Mouse (Mus musculus): ENCODE results near the gene Hapln4.

Hapln4 gene

DNA sequence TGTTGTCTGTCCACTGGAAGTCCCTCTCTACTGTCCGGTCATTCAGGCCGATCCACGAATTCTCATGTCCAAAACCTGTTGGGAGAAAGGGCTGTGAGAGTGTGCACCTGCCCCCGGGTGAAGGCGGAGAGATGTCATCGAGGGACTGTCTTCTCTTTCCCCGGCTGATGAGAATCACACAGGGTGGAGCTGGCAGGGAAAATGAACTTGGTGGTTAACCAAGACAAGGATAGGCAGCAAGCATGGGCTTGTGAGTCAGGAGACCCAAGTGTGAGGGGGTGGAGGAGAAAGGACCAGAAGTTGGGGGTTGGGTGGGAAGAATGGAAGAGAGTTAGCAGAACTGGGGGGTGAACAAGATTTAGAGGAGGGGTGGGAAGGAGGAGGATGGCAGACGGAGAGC lies 17.0 kb downstream of the Hapln4 start:
- no peak for DNase-seq (ENCODE audit: low spot score)

GRCm38 (mm10) chr8:70104506-70104905 lies 21.2 kb downstream of the Hapln4 start:
- DNase-seq (ENCODE audit: low spot score): peak; percentile 58

DNA sequence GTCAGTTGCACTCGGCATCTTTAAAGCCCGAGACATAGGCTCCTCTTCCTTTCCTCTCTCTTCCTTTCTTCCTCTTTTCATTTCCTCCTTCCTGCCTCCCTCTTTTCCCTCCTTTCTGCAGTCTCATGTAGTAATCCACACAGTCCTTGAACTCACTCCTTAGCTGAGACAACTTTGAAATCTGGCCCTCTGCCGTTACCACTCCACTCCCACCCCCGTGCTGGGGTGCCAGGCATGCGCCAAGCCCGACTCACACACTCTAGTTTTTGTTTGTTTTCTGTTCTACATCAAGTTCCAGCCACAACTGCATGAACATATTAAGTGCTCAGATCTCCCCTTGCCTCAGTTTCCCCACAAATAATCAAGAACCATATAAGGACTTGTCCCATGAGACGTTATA lies 21.7 kb downstream of the Hapln4 start:
- no peak for DNase-seq (ENCODE audit: low spot score)

DNA sequence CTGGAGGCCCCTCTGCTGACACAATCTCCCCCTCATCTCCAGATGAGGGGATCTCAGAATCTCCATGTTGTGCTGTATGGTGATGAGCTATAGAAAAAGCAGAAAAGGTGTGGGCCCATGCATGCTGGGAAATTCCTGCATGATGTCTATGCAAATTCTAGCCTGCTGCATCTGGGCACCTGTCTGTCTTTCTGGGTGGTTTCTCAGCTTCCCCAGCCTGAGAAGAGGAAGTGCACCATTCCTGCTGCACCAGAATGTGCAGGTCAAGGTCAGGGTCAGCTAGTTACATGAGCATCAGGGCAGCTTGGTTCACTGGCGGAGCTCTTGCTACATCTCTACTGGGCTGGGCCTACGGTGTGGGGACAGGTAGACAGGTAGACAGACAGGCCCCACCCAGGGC lies 27.2 kb downstream of the Hapln4 start:
- no peak for DNase-seq (ENCODE audit: low spot score)

DNA sequence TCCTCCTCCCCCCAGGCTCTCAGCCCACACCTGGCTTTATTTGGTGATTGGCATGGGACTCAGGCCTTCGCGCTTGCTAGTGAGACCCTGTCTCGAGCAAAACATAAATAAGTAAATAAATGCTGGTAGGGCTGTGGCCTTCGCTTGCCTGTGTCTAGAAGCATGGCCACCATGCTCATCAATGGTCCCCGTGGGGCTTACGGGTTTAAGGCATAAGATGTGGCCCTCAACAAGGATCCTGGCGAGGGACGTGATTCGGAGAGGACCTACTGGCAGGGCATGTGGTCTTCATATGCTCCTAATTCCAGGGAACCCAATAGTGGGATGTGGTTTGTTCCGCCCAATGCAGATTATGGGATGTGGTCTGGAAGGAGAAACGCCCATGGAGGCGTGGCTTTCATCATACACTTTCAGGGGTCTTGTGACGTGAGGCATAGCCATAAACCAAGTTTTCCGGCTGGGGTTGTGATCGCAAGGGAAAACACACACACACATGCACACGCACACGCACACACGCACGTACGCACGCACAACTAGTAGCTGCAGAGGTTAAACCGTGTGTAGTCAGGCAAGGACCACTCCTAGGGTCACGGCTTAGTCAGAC lies 28.0 kb downstream of the Hapln4 start:
- no peak for DNase-seq (ENCODE audit: low spot score)

GRCm38 (mm10) chr8:70112401-70113016 lies 29.3 kb downstream of the Hapln4 start:
- DNase-seq (ENCODE audit: low spot score): no peak

- no peak for DNase-seq (ENCODE audit: low spot score)
Observed at GRCm38 (mm10) chr8:70114488-70114887, 31.2 kb downstream of the Hapln4 start.

GRCm38 (mm10) chr8:70114892-70115291 lies 31.6 kb downstream of the Hapln4 start:
- peak; percentile 75 for DNase-seq (ENCODE audit: low spot score)

- DNase-seq (ENCODE audit: low spot score): peak; percentile 87
Observed at GRCm38 (mm10) chr8:70117611-70118010, 34.4 kb downstream of the Hapln4 start.

GRCm38 (mm10) chr8:70118726-70119700 lies 35.8 kb downstream of the Hapln4 start:
- DNase-seq (ENCODE audit: low spot score): no peak

DNA sequence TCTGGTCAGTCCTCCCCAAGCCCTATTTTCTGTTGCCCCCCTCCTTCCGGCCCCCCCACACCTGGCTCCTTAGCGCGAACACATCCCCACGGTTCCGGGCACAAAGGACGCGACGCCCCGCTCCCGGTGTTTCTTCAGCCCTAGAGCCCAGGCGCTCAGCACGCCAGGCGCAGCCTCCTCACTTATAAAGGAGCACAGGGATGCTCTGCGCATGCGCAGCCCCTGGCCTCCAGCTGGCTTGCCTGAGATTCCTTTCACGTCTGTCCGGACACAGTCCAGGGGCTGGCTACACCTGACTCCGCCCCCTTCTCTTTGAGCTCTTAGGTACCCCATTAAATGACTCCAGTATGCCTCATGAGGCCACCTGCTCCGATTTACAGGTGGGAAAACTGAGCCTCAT lies 37.4 kb downstream of the Hapln4 start, which contains the start of gene Ncan:
Gene Ncan, minus strand, starts transcription at position 207 of the 400 bp plus-strand sequence.
- DNase-seq (ENCODE audit: low spot score): no peak

GRCm38 (mm10) chr8:70122863-70123262 lies 39.6 kb downstream of the Hapln4 start:
- DNase-seq (ENCODE audit: low spot score): no peak

DNA sequence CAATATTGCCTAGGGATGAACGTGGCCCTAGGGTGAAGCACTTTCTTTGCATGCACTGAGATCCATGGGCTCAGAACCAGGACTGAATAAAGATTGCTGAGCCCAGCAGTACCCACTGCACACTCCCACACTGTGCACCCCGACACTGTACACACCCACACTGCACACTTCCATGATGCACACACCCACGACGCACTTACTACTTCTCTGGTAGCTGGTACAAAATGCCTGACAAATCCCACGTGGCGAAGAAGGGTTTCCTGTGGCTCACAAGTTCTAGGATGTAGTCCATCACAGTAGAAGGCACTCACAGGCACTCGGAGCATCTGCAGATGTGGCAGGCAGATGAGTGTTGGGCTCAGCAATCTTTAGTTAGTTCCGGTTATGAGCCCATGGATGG lies 41.7 kb downstream of the Hapln4 start:
- no peak for DNase-seq (ENCODE audit: low spot score)

DNA sequence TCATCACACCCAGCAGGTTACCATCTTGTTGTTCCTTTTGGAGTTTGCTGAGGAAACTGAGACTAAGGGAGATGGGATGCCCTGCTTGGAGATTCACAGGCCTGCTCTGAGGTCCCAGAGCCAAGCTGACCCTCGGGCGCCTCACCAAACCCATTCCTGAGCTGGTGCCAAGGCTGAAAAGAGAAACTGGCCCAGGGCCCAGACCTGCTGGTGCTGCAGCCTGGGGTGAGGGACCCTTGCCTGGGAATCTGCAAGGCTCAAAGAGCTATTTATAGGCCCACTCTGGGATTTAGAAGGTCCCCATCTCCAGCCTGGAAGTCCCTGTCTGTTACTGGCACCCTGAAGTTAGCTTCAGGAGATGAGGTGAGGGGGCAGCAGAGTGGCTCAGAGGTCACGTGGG lies 45.2 kb downstream of the Hapln4 start:
- DNase-seq (ENCODE audit: low spot score): peak; percentile 79

DNA sequence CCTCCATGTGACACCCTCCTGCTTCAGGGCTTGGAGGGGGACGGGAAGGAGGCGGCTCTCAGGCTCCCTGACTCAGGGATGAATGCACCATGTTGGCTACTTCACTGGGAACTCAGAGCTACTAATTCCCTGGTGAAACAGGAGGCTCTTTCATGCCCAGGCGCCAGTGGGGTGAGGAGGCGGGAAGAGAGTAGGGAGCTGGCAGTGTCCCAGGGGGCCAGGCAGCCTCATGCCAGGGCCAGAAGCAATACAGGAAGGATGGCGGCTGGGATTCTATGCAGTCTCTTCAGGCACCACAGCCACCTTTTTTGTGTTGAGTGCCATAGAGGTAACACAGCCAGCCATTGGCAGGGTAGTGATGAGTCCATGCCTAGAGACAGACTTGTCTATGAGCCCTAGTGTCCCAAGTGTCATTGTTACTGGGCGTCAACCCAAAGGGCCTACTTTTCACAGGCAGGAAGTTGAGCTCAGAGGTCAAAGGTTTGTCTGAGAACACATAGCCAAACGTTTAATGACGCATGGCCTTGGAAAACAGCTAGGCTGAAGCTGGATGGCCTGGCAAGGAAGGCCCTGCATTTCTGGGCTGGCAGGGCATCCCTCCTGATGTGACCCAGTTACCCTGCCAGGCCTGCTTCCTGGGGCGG lies 46.2 kb downstream of the Hapln4 start:
- peak; percentile 95 for DNase-seq (ENCODE audit: low spot score)

DNA sequence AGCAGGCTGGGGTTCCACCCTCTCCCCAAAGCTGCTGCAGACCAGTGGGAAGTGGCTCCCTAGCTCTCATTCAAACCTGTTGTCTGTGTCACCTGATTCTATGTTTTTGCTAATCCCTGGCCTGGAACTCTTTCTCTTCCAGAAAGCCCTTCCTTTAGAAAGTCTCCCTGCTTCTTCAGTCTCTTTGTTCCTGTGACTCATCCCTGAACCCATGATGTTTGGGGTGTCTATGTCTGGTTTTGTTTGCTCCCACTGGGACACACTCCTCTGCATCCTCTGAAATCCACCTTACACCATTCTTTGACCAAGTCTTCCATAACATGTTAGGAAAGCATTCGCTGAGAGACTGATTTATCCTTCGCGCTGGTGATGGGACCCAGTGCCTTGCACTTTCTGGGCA lies 46.8 kb downstream of the Hapln4 start:
- no peak for DNase-seq (ENCODE audit: low spot score)

DNA sequence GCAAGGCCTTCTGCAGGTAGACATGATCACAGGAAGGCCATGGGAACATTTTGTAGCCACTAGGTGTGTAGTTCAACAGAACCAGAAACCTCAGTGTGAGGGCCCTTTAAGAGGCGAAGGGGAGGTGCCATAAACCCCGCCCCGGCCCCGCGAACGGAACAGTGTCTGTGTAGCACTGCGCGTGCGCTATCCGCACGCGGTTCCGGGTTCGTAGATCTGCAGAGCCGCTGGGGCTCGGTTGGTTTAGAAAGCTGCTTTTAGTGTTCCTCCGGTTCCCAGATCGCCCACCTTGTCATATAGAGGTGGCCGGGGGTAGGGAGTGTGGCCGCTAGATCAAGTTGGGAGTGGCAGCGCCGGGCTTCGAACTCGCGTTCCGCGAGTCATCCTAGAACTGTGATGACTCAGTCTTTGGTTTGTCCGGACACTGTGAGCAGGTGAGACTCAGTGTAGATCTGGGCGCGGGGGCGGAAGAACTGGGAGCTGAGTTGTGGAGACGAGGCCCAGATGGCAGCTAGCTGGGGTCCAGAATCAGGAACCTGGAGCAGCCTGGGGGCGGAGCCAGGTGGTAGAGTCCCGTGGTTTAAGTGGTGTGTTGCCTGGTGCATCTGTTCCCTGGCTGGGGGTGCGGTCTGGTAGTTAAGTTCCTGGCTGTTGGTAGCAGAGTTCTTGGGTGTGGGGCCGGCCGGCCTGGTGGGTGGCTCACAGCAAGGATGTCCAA lies 48.1 kb downstream of the Hapln4 start, which contains the start of gene Nr2c2ap:
Gene Nr2c2ap, plus strand, starts transcription at position 168 of the 718 bp plus-strand sequence.
- DNase-seq (ENCODE audit: low spot score): peak; percentile 94

GRCm38 (mm10) chr8:70134086-70134485 lies 50.8 kb downstream of the Hapln4 start:
- DNase-seq (ENCODE audit: low spot score): no peak

- DNase-seq (ENCODE audit: low spot score): no peak
Observed at GRCm38 (mm10) chr8:70134931-70135330, 51.7 kb downstream of the Hapln4 start.

DNA sequence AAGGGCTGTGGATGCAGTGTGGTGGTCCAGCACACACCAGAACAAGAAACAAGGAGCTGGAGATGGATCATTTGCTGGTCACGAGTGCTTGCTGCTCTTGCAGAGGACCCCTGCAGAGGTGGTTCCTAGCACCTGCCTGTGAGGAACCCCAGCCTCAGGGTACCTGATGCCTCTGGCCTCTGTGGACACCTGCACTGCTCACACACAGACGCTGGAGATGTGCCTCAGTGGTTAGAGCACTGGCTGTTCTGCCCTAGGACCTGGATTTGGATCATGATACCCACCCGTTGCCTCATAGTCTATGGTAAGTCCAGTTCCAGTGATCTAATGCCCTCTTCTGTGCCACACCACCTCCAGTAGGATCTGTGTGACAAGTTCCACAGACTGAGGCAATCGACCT lies 53.3 kb downstream of the Hapln4 start:
- DNase-seq (ENCODE audit: low spot score): no peak

- no peak for DNase-seq (ENCODE audit: low spot score)
Observed at GRCm38 (mm10) chr8:70137890-70138289, 54.6 kb downstream of the Hapln4 start.

Data from adipocyte (in vitro differentiated cells).